Mouse (Mus musculus) liver, adult 2 months (tissue): ENCODE measurements at regions not wholly inside any gene's neighbourhood (a gene's known extent, or its start where the extent isn't known, plus 50 kb on each side); places are given as distances from the start of the nearest gene placed in this dataset.
A peak's percentile ranks its signal among the peaks of the same experiment; 100 is the strongest.

Source experiments
- DNase-seq: peaks from one replicate; pipeline ENCODE4 v3.0.0-alpha.2; 2011; ENCODE audit warnings: low read depth, low spot score; ENCODE audit errors: extremely low read depth
- H3K27ac ChIP-seq: fragments of 200-500 bp; replicated peaks from 2 replicates; pipeline ENCODE4 v1.5.1; 2012; ENCODE audit warnings: low read depth, mild to moderate bottlenecking, control low read depth, inconsistent platforms, low read length; ENCODE audit not compliant: insufficient read depth
- H3K27me3 ChIP-seq: fragments of 200-500 bp; 2 replicates; pipeline ENCODE4 v1.6.1; 2012; ENCODE audit warnings: mild to moderate bottlenecking, moderate library complexity, low read length, inconsistent platforms; ENCODE audit not compliant: control insufficient read depth, insufficient read depth
- H3K36me3 ChIP-seq: fragments of 200-500 bp; 2 replicates; pipeline ENCODE4 v1.6.1; 2012; ENCODE audit warnings: low read length, inconsistent platforms; ENCODE audit not compliant: control insufficient read depth, insufficient read depth
- H3K4me1 ChIP-seq: fragments of 200-500 bp; 2 replicates; pipeline ENCODE4 v1.6.1; 2011; ENCODE audit warnings: low read length; ENCODE audit not compliant: control insufficient read depth, insufficient read depth
- H3K4me3 ChIP-seq: fragments of 200-500 bp; 2 replicates; pipeline ENCODE4 v1.5.1; 2011; ENCODE audit warnings: low read depth, mild to moderate bottlenecking, control low read depth, low read length, moderate library complexity; ENCODE audit not compliant: insufficient read depth
- H3K79me2 ChIP-seq: fragments of 200-500 bp; 2 replicates; pipeline ENCODE4 v1.6.1; 2012; ENCODE audit warnings: inconsistent platforms, mild to moderate bottlenecking, low read length, moderate library complexity; ENCODE audit not compliant: control insufficient read depth, insufficient read depth
- H3K9ac ChIP-seq: fragments of 200-500 bp; 2 replicates; pipeline ENCODE4 v1.6.1; 2012; ENCODE audit warnings: low read depth, mild to moderate bottlenecking, control low read depth, inconsistent platforms, low read length
- CTCF ChIP-seq: fragments of 200-500 bp; IDR thresholded peaks from 2 replicates; pipeline ENCODE4 v1.5.1; 2011; ENCODE audit warnings: low read depth, low read length, control low read depth
- POLR2A ChIP-seq: fragments of 200-500 bp; IDR thresholded peaks from 2 replicates; pipeline ENCODE4 v1.6.1; 2011; ENCODE audit warnings: low read length, control low read depth; ENCODE audit not compliant: insufficient read depth; ENCODE audit errors: extremely low read depth
- WGBS: fragments of 180-500 bp; shearing (Covaris S2); methylation state at CpG from one replicate; pipeline ENCODE4 v1.1.7; 2018; 5-methylcytosine and 5-hydroxymethylcytosine counted together

- H3K27ac ChIP-seq, result no peak overlapping the region
- TF ChIP-seq POLR2A (no peak), CTCF (no peak)
- H3K79me2 ChIP-seq, result no peaks in the 10 kb centered on the region
- no peaks in the 10 kb centered on the region for H3K36me3 ChIP-seq
- H3K9ac ChIP-seq, result no peak overlapping the region
- no peak overlapping the region for H3K4me3 ChIP-seq
- WGBS, result 32% methylated on average over 7 of the region's 7 CpGs
- H3K4me1 ChIP-seq, result no peaks in the 10 kb centered on the region; the same call in 1 of the 2 replicates
- no peak for DNase-seq
- 0 out of 2 replicates have a peak, but pooled peaks cover 3% of the 10 kb centered on the region for H3K27me3 ChIP-seq
These were observed 319.5 kb upstream of the Noct start for GRCm38 (mm10) chr3:50904716-50905116.

GRCm38 (mm10) chr3:50905274-50905992, 318.8 kb upstream of the Noct start:
- H3K4me3 ChIP-seq, result no peak overlapping the region
- H3K9ac ChIP-seq, result no peak overlapping the region
- DNase-seq, result peak; percentile 37
- H3K36me3 ChIP-seq, result no peaks in the 10 kb centered on the region
- H3K27me3 ChIP-seq, result 0 out of 2 replicates have a peak, but pooled peaks cover 3% of the 10 kb centered on the region
- H3K27ac ChIP-seq, result no peak overlapping the region
- H3K4me1 ChIP-seq, result no peaks in the 10 kb centered on the region; the same call in 1 of the 2 replicates
- no peaks in the 10 kb centered on the region for H3K79me2 ChIP-seq
- 7% methylated on average over 16 of the region's 16 CpGs for WGBS
- TF ChIP-seq CTCF, result no peak
- no peak for TF ChIP-seq POLR2A

- peak overlapping the region; percentile 28; the same call in 1 of the 2 replicates for H3K9ac ChIP-seq
- peak; percentile 59 for DNase-seq
- TF ChIP-seq POLR2A, result no peak
- TF ChIP-seq CTCF, result peak; percentile 93
- no peaks in the 10 kb centered on the region for H3K79me2 ChIP-seq
- H3K27me3 ChIP-seq, result 0 out of 2 replicates have a peak, but pooled peaks cover 3% of the 10 kb centered on the region
- 7% methylated on average over 32 of the region's 32 CpGs for WGBS
- H3K27ac ChIP-seq, result no peak overlapping the region
- no peaks in the 10 kb centered on the region; the same call in 1 of the 2 replicates for H3K4me1 ChIP-seq
- H3K4me3 ChIP-seq, result peak overlapping the region; percentile 49
- no peaks in the 10 kb centered on the region for H3K36me3 ChIP-seq
These were observed 318.0 kb upstream of the Noct start for GRCm38 (mm10) chr3:50905993-50906831.

GRCm38 (mm10) chr3:50912980-50913518, 311.2 kb upstream of the Noct start:
- TF ChIP-seq CTCF (no peak), POLR2A (no peak)
- 79% methylated on average over 5 of the region's 5 CpGs for WGBS
- no peak overlapping the region for H3K4me3 ChIP-seq

GRCm38 (mm10) chr3:50914866-50915365, 309.3 kb upstream of the Noct start:
- Histone ChIP-seq H3K27me3 (no peaks in the 10 kb centered on the region), H3K4me1 (no peaks in the 10 kb centered on the region), H3K36me3 (no peaks in the 10 kb centered on the region), H3K9ac (no peak overlapping the region), H3K4me3 (no peak overlapping the region), H3K79me2 (no peaks in the 10 kb centered on the region), H3K27ac (no peak overlapping the region)
- DNase-seq, result no peak
- 88% methylated on average over 14 of the region's 14 CpGs for WGBS
- no peak for TF ChIP-seq POLR2A
- no peak for TF ChIP-seq CTCF

More at GRCm38 (mm10) chr3:50912980-50913518, 311.2 kb upstream of the Noct start:
- no peaks in the 10 kb centered on the region for H3K79me2 ChIP-seq
- H3K4me1 ChIP-seq, result no peaks in the 10 kb centered on the region
- no peak for DNase-seq
- H3K9ac ChIP-seq, result no peak overlapping the region
- no peaks in the 10 kb centered on the region for H3K36me3 ChIP-seq
- no peak overlapping the region for H3K27ac ChIP-seq
- H3K27me3 ChIP-seq, result no peaks in the 10 kb centered on the region
